Mouse (Mus musculus) monocyte, adult 5-6 weeks (primary cell): Measurements from ENCODE around the gene Pygl. TPM values are rescaled to one million over a fixed set of nuclear protein-coding genes. Genes with fewer than 3 reads are reported as not detected.

Experiments
- ATAC-seq: fragments of 153-309, 156-312 bp; replicated peaks from 2 replicates; pipeline ENCODE4 v1.8.0; 2017; ENCODE audit warnings: mild to moderate bottlenecking; ENCODE audit not compliant: low TSS enrichment, insufficient number of reproducible peaks, severe bottlenecking, poor library complexity, low FRiP score
- total RNA-seq: library from RNA; stranded (forward); fragments of 200-1000, 200-491, 200-594 nt; gene quantifications from 3 replicates; pipeline ENCODE4 v1.2.3, GENCODE M21; 2017

Pygl gene
- 119 to 295 TPM (median 259 TPM) in 3 replicates for total RNA-seq

DNA sequence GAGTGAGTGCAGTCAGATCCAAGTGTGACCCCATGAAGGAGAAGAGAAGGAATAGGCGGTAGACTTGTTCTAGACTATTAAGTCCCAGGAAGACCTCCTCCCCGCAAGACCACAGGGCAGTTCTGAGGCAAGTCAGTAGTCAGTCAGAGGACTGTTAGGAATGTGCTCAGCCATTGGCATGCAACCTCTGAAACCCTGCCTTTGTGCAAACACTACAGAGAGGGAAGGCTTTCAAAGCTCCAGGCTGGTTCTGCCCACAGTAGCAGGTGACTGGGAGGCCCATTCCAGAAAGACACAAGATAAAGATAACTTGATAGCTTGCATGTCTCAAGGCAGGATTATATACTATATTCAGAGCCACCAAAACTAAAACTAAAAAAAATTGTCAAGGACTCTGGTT, at the start of gene Pygl:
Gene Pygl, minus strand, starts transcription at position 195 of the 400 bp plus-strand sequence.
- ATAC-seq = no peak

DNA sequence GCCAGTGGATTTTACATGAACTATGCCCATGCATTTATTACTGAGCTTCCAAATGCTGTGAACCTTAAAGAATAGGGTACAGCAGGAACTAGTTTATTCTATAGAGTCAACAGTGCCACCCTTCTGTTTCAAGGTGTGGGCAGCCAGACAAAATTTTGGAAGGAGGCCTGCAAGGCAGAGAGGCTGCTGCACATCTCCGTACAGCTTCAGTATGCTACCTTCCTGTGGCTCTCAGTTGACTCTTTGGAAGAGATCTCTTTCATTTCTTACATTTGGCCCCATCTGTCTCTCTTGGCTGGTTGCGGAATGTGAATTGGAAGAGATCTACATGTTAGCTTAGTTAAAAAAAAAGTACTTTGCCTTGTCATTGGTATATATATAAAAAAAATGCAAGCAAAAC, 49.6 kb upstream of the Pygl start:
- ATAC-seq = no peak

DNA sequence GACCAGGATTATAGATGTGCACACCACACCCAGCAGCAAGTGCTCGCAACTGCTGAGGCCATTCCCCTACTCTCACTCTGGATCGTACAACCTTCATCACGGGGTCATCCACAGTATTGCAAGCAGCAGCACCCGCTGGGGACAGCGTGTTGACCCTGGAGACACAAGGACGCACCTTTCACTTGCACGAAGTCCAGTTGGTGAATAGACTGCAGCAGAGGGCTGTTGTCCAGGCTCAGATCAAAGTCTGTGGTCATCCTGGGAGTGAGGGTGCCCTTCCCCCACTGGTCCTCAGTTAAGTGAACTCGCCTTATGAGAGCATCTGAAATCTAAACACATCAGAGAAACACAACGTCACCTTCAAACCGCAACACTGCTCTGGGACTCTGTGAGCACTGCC, 49.1 kb upstream of the Pygl start:
- ATAC-seq = peak; percentile 47; the same call in 1 of the 2 replicates

DNA sequence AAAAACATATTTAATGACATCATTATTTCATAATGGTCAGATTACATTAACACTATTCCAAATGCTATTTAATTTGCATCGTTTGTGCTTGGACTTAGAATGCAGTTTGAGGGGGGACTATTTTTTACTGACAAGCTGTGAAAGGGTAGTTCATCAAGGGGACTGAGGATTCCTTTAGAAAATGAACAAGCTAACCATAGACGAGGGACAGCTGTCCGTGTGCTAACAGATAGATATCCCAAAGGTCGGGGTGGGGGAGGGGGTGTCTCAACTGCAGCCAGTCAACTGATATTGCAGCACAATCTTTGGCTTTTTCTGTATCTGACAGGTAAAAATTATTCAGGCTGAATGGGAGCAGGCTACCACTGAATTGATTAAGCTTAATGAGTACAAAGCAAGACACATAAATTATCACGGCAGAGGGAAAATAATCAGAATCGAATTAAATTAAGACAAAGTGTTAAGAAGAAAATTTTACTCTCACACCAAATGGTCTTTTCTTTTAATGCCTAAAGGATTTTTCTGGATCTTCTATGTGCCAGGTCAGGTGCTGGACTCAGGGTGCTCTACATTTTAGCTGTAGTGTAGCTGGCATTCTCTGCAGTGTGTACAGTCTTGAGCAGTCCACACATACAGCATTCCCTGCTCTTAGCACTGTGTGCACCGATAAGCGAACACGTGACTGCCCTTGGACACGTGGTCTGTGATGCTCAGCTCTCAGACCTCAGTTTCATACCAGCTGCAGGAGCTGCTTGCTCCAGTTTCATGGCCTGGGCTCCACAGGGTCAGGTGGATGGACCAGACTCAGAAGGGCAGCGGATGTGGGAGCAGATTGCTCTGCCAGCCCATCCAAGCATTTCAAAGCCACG, 46.0 kb upstream of the Pygl start:
- no peak for ATAC-seq

DNA sequence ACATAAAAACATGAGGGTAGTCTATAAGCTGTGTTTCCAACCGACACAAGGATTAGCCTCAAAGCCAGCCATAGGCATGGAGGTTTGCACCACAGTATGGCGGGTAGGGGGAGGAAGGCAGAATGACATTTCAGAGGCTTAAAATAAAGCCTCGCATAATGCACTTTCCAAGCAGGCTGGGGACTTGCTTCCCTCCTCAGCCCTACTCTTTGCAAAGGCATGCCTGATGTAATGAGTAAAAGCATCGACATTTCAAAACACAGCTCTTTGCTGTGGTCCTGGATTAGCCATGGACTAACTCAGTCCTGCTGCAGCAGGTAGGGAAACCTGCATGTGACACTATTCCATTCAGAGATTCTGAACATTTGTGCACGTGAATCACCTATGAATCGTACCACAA, 38.4 kb upstream of the Pygl start:
- ATAC-seq = no peak

DNA sequence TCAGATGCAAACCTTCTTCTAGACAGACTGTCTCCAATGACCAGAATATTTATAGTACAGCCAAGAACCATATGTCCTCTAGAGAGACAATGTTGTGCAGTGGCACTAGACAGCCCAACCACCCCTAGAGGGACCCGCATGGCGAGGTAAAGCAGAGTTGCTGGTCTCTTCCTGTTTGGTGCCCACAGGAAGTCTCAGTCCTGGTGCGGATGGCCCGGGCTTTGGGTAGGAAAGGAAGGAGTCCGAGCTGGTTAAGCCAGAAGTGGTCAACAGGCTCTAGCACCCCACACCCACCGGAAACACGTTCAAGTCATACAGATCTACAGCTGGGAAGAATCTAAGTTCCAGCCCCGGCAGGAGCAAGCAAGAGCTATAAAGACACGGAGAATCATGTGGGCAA, 36.0 kb upstream of the Pygl start:
- ATAC-seq = 0 out of 2 replicates have a peak, but pooled peaks have one; percentile 43

DNA sequence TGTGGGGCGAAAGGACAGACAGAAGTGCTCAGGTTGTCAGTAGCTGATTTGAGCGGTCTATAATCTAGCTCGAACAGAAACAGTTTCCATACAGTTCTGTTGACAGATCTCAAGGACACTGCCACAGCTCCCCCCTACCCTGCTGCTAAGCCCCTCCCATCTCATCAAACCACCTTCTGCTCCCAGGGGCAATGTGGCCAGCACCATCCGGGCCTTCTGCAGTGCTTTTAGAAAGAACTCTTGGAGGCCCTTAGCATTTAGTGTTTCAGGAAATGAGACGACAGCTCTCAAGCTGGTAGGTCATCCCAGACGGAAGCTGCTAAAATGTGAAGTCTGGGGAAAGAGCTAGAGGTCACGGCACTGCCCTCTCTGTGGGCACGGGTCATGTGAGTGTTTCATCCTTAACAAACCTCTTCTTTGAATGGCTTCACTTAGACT, 35.2 kb upstream of the Pygl start:
- no peak for ATAC-seq

DNA sequence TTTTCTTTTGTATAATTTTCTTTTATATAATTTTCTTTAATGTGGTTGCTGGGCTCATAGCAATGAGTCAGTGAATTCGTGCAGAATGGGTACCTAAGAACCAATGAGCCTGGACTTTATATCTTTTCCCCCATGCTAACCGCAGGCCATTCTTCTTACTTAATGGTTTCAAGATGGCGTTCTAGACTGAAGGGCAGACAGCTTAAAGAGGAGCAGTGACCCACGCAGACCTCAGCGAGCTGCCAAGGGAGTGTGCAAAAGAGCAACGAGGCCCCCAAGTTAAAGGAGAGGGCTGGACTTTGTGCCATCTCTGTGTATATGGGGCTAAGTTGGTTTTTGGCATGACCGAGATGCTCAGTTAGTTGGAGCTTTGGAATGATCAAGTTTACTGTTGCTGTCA, 32.4 kb upstream of the Pygl start:
- no peak for ATAC-seq

DNA sequence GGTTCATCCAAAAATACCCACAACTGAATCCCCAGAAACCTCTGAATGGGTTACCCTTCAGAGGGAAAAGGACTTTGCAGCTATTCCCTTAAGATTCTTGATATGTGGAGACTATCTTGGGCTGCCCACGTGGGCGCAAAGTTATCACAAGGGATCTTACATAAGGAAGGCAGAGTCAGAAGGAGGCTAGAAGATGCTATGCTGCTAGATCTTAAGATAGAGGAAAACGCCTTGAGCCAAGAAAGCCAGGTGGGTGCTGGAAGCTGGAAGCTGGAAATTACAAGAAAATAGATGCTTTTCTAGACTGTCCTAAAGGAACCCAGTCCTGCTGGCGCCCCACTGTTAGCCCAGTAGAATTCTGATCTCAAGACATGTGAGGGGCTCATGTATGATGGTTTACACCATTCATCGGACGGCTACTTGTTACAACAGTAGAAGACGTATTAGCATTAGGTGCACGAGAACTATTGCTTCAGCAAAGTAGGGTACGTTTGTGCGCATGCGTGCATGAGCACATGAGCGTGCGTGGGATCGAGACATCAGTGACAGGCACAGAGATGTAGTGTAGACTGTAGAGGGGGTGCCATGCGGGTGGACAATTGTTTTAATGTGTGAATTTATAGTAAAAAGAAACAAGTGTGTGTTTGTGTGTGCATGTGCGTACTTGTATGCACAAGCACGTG, 31.1 kb upstream of the Pygl start:
- no peak for ATAC-seq

DNA sequence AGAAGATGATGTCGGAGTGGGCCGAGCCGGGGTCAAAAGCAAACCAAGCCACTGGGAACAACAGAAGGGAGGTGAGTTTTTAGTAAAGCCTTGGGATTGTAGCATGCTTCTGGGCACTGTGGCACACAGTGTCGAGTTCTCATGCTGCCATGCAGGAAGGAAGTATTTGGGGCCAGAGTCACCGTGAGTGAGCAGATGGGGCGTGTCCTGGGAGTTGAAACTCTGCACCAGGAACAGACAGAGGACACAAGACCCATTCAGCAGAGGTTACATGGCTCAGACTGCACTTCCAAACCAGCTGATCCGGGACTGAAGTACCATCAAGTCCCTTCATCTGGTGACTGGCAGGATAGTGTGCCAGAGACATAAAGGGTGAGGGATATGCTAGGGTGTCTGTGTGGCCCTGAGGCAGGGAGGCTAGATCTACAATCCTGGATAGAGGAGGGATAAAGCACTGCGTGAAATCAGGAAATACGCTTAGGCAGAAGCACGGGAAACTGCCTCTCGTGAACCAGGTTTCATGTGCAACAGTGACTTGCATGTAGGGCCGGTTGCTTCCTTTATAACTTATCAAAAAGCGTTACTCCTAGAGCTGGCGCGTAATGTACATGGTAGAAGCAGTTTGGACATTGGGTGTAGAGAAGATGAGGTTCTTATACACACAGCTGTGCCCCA, 20.1 kb upstream of the Pygl start:
- ATAC-seq = peak; percentile 68; the same call in 1 of the 2 replicates

DNA sequence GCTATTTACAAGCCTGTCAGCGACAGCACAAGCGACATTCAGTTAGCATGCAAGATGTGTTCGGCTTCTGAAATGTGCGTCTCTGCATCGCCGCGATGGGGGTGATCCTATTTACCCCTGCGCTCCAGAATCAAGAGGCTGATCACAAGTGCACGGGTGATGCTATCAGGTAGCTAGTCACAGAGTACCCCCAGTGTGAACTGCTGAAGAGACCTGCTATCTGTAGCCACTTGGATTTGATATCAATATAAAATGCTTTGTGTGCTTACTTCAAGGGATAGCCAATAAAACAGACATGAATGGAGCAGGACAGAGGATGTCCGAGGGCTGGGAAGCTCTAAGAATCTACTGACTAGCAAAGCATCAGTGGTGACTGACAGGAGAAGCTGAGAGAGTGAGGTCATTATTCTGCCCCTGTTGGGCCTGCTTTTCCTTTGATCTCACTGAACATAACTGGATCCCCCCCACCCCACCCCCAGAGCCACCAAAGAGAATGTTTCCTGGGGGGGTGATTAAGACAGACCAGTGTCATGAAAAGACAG, 18.4 kb upstream of the Pygl start:
- no peak for ATAC-seq

DNA sequence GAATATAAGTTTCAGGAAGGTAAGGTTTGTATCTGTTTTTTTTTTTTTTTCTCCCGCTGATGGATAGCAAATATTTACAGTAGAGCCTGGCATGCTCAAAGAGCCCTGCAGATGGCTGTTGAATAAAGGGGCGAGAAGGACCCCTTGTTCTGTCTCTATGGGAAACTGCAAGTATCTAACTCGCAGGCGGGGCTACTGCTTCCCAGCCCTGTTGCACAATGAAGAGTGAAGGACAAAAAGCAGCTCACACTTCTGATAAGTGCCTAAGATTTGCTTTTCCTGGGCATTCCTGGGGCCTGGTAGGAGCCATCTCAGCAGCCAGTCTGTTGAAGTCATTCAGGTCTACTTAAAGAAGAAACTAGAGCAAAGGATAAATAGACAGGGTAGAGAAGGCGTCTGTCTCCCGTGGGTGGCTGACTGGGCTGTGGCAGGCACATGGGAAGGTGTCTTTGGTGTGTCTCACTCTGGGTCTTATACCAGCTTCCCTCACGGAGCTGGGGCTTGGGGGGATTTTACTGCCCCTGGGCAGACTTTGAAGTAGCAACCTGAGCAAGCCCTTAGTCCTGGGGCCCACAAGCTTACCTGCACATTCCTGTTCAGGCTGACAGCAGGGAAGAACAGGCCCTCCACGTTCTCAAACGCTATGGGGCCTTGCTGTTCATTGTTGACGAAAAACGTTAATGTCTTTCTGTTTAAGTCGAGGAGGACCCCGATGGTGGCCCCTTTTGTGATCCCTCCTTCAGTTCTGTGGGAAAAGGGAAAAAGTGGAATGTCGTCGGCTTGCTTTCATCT, 16.6 kb upstream of the Pygl start:
- ATAC-seq = no peak

DNA sequence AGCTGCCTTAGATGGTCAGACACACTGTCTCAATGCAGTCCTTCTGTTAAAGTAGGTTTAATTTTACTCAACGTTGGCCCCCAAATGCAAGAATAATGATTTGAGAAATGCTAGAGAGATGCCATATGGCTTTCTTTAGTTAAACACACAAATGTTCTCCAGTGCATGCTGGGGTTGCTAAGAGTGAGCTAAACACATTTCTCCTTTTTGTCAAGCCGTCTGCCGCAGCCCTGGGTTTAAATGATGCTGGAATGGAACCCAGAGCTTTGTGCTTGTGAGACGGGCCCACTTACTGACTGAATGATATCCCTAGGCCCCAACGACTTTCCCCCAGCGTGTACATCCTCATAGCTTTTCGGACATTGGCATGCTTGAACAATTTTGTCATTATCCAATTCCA, 11.3 kb upstream of the Pygl start:
- ATAC-seq = no peak

DNA sequence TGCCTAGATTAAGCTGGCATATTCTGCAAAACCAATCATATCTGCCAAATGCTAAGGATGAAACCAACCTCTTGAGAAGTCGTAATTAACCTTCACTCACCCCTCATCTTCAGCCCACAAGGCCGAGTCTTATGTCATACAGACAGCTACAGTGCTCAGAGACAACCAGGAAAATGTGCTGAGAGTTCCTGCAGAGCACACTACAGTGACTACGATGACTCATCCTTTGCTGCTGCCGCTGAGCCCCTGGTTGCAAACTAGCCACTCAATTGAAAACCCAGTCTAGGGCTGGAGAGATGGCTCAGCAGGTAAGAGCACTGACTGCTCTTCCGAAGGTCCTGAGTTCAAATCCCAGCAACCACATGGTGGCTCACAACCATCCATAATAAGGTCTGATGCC, 8.5 kb upstream of the Pygl start:
- ATAC-seq = no peak

DNA sequence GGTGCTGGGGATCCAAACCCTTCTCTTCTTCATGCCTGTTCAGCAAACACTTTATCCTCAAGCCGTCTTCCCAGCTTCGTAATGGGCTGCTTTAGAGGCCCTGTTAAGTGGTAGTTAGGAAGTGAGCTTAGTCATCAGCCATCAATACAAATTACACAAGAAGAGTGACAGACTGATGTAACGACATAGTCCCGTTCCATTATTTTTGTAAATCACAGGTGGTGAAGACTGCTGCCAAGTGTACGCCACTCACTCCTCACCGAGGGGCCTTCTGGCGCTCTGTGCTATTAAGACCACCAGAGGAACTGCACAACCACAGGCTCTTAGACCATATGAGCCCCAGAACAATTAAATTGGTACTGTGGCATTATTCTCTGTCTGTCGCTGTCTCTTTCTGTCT, 7.3 kb upstream of the Pygl start:
- no peak for ATAC-seq

DNA sequence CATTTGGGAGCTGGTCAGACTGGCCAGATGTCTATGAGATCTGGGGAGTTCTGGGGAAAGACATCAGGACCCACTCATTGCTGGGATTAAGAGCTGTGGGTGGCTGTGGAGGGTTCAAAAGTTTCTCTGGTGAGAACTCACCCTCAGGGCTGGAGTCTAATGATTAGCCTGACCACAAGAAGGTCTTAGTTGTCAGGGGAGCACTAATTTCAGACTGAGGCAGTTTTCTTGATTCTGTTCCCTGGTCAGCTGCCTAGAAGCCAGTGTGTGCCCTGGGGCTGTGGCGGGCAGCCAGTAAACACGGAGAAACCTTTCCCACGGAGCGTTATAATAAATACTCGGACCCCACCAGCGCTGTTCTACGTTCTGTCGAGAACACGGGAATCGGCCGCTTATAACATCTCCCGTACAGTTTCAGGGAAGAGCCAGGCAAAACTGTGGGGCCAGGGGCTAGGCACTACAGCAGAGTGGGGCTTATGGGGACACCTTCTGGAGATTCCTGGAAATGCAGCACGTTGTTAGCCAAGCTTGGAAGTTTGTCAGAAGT, 3.7 kb upstream of the Pygl start:
- peak; percentile 49; the same call in 1 of the 2 replicates for ATAC-seq

DNA sequence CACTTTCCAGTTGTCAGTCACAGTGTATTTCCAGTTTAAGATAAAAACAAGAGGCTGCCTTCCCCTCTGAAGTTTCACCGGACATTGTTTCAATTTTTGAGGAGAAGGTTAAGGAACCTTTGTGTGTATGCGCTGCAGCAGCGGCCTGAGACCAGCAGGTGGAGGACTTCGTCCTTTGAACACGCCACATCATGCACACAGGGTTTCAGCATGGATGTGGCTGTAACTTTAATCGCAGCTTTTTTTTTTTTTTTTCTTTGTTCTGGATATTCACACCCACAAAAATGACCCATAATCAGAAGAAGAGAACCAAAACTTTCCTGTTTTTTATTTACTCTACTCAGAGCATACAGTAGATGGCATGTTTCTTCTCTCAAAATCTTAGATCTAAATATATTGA, 3.1 kb upstream of the Pygl start:
- ATAC-seq = peak; percentile 66

DNA sequence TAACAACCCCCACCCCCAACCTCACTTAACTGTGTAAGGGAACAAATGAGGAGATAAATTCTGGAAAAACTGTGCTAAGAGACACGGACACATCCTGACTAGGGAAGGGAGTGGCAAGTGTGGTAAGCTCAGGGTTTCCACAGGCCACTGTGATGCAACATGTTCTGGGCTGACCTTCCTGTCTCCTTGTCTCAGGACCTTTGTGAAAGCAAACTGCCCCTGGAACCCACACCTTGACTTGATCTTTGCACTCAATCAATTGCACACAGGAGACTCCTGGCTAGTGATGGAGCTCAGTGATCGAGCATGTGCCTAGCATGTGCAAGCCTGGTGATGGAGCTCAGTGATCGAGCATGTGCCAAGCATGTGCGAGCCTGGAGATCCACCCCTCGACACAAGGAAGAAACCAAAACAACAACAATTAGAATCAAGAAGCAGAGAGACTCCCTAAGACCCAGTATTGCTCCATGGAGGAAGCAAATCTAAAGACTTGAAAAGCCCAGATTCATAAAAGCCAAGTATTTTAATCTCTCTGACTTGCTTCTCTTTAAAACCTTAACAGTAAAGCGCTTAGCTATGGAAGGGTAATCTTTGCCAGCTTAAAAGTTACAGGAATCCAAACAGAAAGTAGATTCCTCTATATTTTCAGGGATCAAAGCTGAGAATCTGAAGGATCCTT, 2.5 kb upstream of the Pygl start:
- ATAC-seq = peak; percentile 55
